Mouse (Mus musculus) induced T-regulatory cell, adult 2 months (primary cell): ENCODE measurements around the gene Hapln2.
A peak's percentile ranks its signal among the peaks of the same experiment; 100 is the strongest.

Experiments used
- DNase-seq: peaks from one replicate; pipeline ENCODE4 v3.0.0-alpha.2; 2012; ENCODE audit warnings: low read depth

Gene Hapln2

GRCm38 (mm10) chr3:88027434-88028186 lies at the start of gene Hapln2:
Gene Hapln2, minus strand, starts transcription at chr3:88027583.
- peak; percentile 63 for DNase-seq

GRCm38 (mm10) chr3:88074766-88075165 lies 47.4 kb upstream of the Hapln2 start:
- no peak for DNase-seq

GRCm38 (mm10) chr3:88074351-88074750 lies 47.0 kb upstream of the Hapln2 start:
- DNase-seq, result no peak

- no peak for DNase-seq
Observed at GRCm38 (mm10) chr3:88073631-88074030, 46.2 kb upstream of the Hapln2 start.

GRCm38 (mm10) chr3:88071783-88072182 lies 44.4 kb upstream of the Hapln2 start:
- peak; percentile 89 for DNase-seq

GRCm38 (mm10) chr3:88068386-88068785 lies 41.0 kb upstream of the Hapln2 start:
- no peak for DNase-seq

GRCm38 (mm10) chr3:88057902-88058696 lies 30.7 kb upstream of the Hapln2 start, which contains the start of gene Naxe:
Gene Naxe, minus strand, starts transcription at chr3:88058495.
- DNase-seq, result peak; percentile 93

GRCm38 (mm10) chr3:88057030-88057429 lies 29.6 kb upstream of the Hapln2 start:
- DNase-seq, result no peak

GRCm38 (mm10) chr3:88049532-88049931 lies 22.1 kb upstream of the Hapln2 start:
- no peak for DNase-seq

GRCm38 (mm10) chr3:88042661-88043421 lies 15.5 kb upstream of the Hapln2 start, which contains the start of gene Gpatch4:
Gene Gpatch4, plus strand, starts transcription at chr3:88043108.
- peak; percentile 98 for DNase-seq

- DNase-seq, result no peak
Observed at GRCm38 (mm10) chr3:88035561-88036293, 8.3 kb upstream of the Hapln2 start.

- no peak for DNase-seq
Observed at GRCm38 (mm10) chr3:88033506-88033905, 6.1 kb upstream of the Hapln2 start.

- DNase-seq, result no peak
Observed at GRCm38 (mm10) chr3:88030608-88031395, 3.4 kb upstream of the Hapln2 start.

GRCm38 (mm10) chr3:88026823-88027222 lies 560 bp downstream of the Hapln2 start:
- DNase-seq, result no peak

GRCm38 (mm10) chr3:88023192-88024074 lies 4.0 kb downstream of the Hapln2 start:
- DNase-seq, result no peak

GRCm38 (mm10) chr3:88022322-88023191 lies 4.8 kb downstream of the Hapln2 start:
- peak; percentile 88 for DNase-seq

- peak; percentile 76 for DNase-seq
Observed at GRCm38 (mm10) chr3:88010634-88011265, 16.6 kb downstream of the Hapln2 start.
